Mouse (Mus musculus): ENCODE results near the gene Fam208b. TPM values are rescaled to one million over a fixed set of nuclear protein-coding genes. Genes with fewer than 3 reads are reported as not detected.
"Not testable (repeated sequence)": the region's sequence is repeated elsewhere in the genome, so short reads cannot be mapped to it uniquely, and the experiment has no call there.

The Fam208b gene
- polyA plus RNA-seq, 1 experiment from 2014 or later, result 5.1 TPM

DNA sequence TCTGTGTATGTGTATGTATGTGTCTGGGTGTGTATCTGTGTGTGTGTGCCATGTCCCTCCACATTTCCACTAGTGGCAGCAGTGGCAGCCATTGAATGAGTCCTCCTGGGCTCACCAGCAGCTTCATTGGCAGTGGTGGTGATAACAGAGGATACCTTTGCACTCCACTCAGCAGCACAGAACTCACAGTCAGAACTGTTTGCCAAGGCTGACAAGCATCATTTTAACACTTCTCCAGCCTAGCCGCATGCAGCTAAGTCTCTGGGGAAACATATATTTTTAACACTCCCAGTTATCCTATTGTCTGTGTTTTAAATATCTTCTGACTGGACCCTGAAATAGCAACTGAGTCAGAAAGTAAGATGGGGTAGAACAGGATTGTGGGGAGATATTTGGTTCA, 87.0 kb downstream of the Fam208b start:
- H3K36me3 ChIP-seq (ENCODE audit: control insufficient read depth, insufficient read depth, low read length), result no peaks in the 10 kb centered on the region
- H3K27me3 ChIP-seq (ENCODE audit: control insufficient read depth, insufficient read depth, low read length), result no peaks in the 10 kb centered on the region
- no peaks in the 10 kb centered on the region for H3K4me1 ChIP-seq (replicated peaks; ENCODE audit: control insufficient read depth, insufficient read depth)
- 70% methylated on average over 1 of the region's 1 CpGs for WGBS
- no peak overlapping the region for H3K27ac ChIP-seq (replicated peaks)
- H3K9ac ChIP-seq (ENCODE audit: low read length), result no peak overlapping the region
- H3K9me3 ChIP-seq (ENCODE audit: control insufficient read depth, low read length), result no peaks in the 10 kb centered on the region
- DNase-seq (ENCODE audit: low spot score), result no peak
- H3K4me3 ChIP-seq (ENCODE audit: low read depth, low read length), result no peak overlapping the region
- TF ChIP-seq CTCF (IDR thresholded peaks at IDR 0.05; ENCODE audit: low read depth) (no peak), EP300 (optimal IDR thresholded peaks at IDR 0.05) (no peak)
- no peak for ATAC-seq (ENCODE audit: low FRiP score, low TSS enrichment)
- no peak overlapping the region for H3K4me2 ChIP-seq (replicated peaks; ENCODE audit: low read depth)

DNA sequence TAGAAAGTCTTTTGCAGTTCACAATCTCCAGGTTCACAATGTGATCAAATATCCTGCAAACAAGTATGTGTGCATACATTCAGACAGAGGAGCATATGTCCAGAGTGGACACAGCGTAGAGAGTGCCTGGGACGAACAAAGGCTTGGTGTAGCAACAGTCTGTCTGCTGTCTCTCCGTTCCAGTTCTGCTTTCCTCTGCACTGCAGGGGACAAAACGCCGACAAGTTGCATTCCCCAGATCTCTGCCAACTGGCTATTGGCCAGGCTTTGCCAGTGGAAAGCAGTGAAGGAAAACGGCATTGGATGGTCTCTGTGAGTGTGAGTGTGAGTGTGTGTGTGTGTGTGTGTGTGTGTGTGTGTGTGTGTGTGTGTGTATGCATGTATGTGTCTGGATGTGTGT, 87.4 kb downstream of the Fam208b start:
- no peaks in the 10 kb centered on the region for H3K4me1 ChIP-seq (replicated peaks; ENCODE audit: control insufficient read depth, insufficient read depth)
- no peak overlapping the region for H3K27ac ChIP-seq (replicated peaks)
- DNase-seq (ENCODE audit: low spot score), result no peak
- no peaks in the 10 kb centered on the region for H3K36me3 ChIP-seq (ENCODE audit: control insufficient read depth, insufficient read depth, low read length)
- TF ChIP-seq CTCF (IDR thresholded peaks at IDR 0.05; ENCODE audit: low read depth) (no peak), EP300 (optimal IDR thresholded peaks at IDR 0.05) (no peak)
- no peak overlapping the region for H3K4me2 ChIP-seq (replicated peaks; ENCODE audit: low read depth)
- H3K9ac ChIP-seq (ENCODE audit: low read length), result no peak overlapping the region
- no peak overlapping the region for H3K4me3 ChIP-seq (ENCODE audit: low read depth, low read length)
- H3K27me3 ChIP-seq (ENCODE audit: control insufficient read depth, insufficient read depth, low read length), result no peaks in the 10 kb centered on the region
- no peaks in the 10 kb centered on the region for H3K9me3 ChIP-seq (ENCODE audit: control insufficient read depth, low read length)
- 41% methylated on average over 6 of the region's 6 CpGs for WGBS
- no peak for ATAC-seq (ENCODE audit: low FRiP score, low TSS enrichment)

DNA sequence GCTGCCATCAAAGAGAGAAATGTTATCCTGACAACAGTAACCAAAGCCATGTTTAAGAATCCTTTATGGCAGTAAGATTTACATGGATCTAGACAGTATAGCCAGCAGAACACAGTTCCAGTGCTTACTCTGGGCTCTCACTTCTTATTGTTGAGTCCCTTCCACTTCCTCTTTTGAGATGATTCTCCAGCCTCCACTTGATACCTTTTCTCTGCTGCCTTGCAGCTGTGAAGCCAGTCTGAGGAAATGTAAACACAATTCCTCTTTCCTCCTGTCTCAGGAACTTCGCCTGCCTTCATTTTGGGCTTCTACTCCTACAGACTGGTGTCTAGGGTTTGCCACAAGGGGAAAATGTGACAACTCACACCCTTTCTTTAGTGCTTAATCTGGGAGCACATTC, 90.9 kb downstream of the Fam208b start:
- WGBS, result 18% methylated on average over 1 of the region's 1 CpGs
- not testable (repeated sequence) for H3K9me3 ChIP-seq (ENCODE audit: control insufficient read depth, low read length); H3K4me2 ChIP-seq (replicated peaks; ENCODE audit: low read depth); H3K36me3 ChIP-seq (ENCODE audit: control insufficient read depth, insufficient read depth, low read length); ATAC-seq (ENCODE audit: low FRiP score, low TSS enrichment); H3K9ac ChIP-seq (ENCODE audit: low read length); H3K27me3 ChIP-seq (ENCODE audit: control insufficient read depth, insufficient read depth, low read length); H3K4me3 ChIP-seq (ENCODE audit: low read depth, low read length); H3K4me1 ChIP-seq (replicated peaks; ENCODE audit: control insufficient read depth, insufficient read depth); H3K27ac ChIP-seq (replicated peaks); DNase-seq (ENCODE audit: low spot score)

DNA sequence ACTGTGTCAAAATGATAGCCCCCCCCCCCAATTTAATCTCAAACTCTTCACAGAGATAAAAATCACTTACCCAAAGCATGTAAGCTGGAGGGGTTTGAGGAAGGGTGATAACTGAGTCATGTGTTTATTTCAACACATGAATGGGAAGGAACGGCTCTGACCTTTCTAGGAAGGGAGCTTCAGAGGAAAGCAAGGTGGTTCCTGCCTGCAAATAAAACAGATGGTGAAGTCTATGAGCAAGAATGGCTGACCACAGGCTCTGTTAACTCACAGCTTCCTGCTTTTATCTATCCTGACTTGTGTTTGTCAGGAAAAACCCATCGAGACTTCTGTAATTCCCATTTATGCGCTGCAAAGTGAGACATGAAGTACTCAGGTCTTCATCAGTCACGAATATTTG, 91.6 kb downstream of the Fam208b start:
- WGBS, result 47% methylated on average over 3 of the region's 4 CpGs
- not testable (repeated sequence) for DNase-seq (ENCODE audit: low spot score); H3K27me3 ChIP-seq (ENCODE audit: control insufficient read depth, insufficient read depth, low read length); H3K9ac ChIP-seq (ENCODE audit: low read length); H3K4me1 ChIP-seq (replicated peaks; ENCODE audit: control insufficient read depth, insufficient read depth); ATAC-seq (ENCODE audit: low FRiP score, low TSS enrichment); H3K4me2 ChIP-seq (replicated peaks; ENCODE audit: low read depth); H3K9me3 ChIP-seq (ENCODE audit: control insufficient read depth, low read length); H3K27ac ChIP-seq (replicated peaks); H3K36me3 ChIP-seq (ENCODE audit: control insufficient read depth, insufficient read depth, low read length); H3K4me3 ChIP-seq (ENCODE audit: low read depth, low read length)

Other genes starting within 250 kb of the Fam208b start
- 338 and 359 TPM in 2 replicates for gene Gdi2, start 73.0 kb downstream of the Fam208b start, polyA plus RNA-seq (2015; fragmentation: Nextera tagmentation; extraction: Ambion mirVana)
- 12.9 and 15.7 TPM in 2 replicates for gene Asb13, start 22.9 kb upstream of the Fam208b start, polyA plus RNA-seq (2015; fragmentation: Nextera tagmentation; extraction: Ambion mirVana)
- 40.0 and 44.6 TPM in 2 replicates for gene Calml3, start 193.2 kb upstream of the Fam208b start, polyA plus RNA-seq (2015; fragmentation: Nextera tagmentation; extraction: Ambion mirVana)
- gene Calm4, start 226.6 kb upstream of the Fam208b start, polyA plus RNA-seq (2015; fragmentation: Nextera tagmentation; extraction: Ambion mirVana), result 280 and 324 TPM in 2 replicates
- gene Calm5, start 243.1 kb upstream of the Fam208b start, polyA plus RNA-seq (2015; fragmentation: Nextera tagmentation; extraction: Ambion mirVana), result 0.18 TPM in 1 of 2 replicates, not detected in the other

All from stomach, postnatal 0 days (tissue).